12 mouse cellular contexts compared by ENCODE assay signal in genomic region chr1:179326262-179326964, GRCm38 (mm10).
DNase-seq lines count a peak whose midpoint lies in the region; ATAC-seq lines count a peak whose summit lies in the region.
"Had no signal": no experiment of that assay in that cellular context is flagged by ENCODE, and none has a peak within 500 bp of the region (broad histone marks: within the 10 kb centered on the region; RNA-seq: fewer than 3 reads in every experiment).

No protein-coding gene starts in this region.

- H3K9ac ChIP-seq in forebrain, embryonic 12.5 days = no peak overlapping the region
- no peak overlapping the region for H3K9ac ChIP-seq in forebrain, embryonic 11.5 days (ENCODE audit: low read length)
- no peak overlapping the region for H3K9ac ChIP-seq in liver, embryonic 12.5 days
- H3K9ac ChIP-seq: embryonic facial prominence, embryonic 13.5 days; kidney, embryonic 15.5 days; liver, embryonic 14.5 days had no signal

- no peak overlapping the region for H3K4me2 ChIP-seq in forebrain, embryonic 12.5 days
- no peak overlapping the region for H3K4me2 ChIP-seq in forebrain, embryonic 11.5 days (ENCODE audit: low read depth, low read length, severe bottlenecking)
- H3K4me2 ChIP-seq in liver, embryonic 12.5 days = no peak overlapping the region
- H3K4me2 ChIP-seq: embryonic facial prominence, embryonic 13.5 days; kidney, embryonic 15.5 days had no signal

- H3K4me3 ChIP-seq in forebrain, embryonic 12.5 days (replicated peaks) = no peak overlapping the region
- H3K4me3 ChIP-seq in forebrain, embryonic 11.5 days (ENCODE audit: low read depth, low read length) = no peak overlapping the region
- no peak overlapping the region for H3K4me3 ChIP-seq in liver, embryonic 12.5 days
- H3K4me3 ChIP-seq: embryonic facial prominence, embryonic 13.5 days; kidney, embryonic 15.5 days had no signal

- H3K36me3 ChIP-seq in forebrain, embryonic 12.5 days (replicated peaks) = no peaks in the 10 kb centered on the region
- no peaks in the 10 kb centered on the region for H3K36me3 ChIP-seq in forebrain, embryonic 11.5 days (ENCODE audit: control insufficient read depth, insufficient read depth, low read length)
- H3K36me3 ChIP-seq in liver, embryonic 12.5 days = no peaks in the 10 kb centered on the region
- H3K36me3 ChIP-seq: embryonic facial prominence, embryonic 13.5 days; kidney, embryonic 15.5 days had no signal

- H3K9me3 ChIP-seq in forebrain, embryonic 12.5 days = no peaks in the 10 kb centered on the region
- H3K9me3 ChIP-seq in forebrain, embryonic 11.5 days (ENCODE audit: control insufficient read depth, low read length) = no peaks in the 10 kb centered on the region
- H3K9me3 ChIP-seq in liver, embryonic 12.5 days (replicated peaks) = no peaks in the 10 kb centered on the region
- H3K9me3 ChIP-seq: embryonic facial prominence, embryonic 13.5 days; kidney, embryonic 15.5 days had no signal

- peaks cover 12% of the 10 kb centered on the region for H3K4me1 ChIP-seq in forebrain, embryonic 12.5 days
- H3K4me1 ChIP-seq in forebrain, embryonic 11.5 days (replicated peaks; ENCODE audit: control insufficient read depth, insufficient read depth, low read length) = no peaks in the 10 kb centered on the region
- H3K4me1 ChIP-seq in liver, embryonic 12.5 days = no peaks in the 10 kb centered on the region
- H3K4me1 ChIP-seq: embryonic facial prominence, embryonic 13.5 days had no signal

- 84% methylated on average over 9 of the region's 9 CpGs for WGBS in forebrain, embryonic 12.5 days
- WGBS in forebrain, embryonic 11.5 days = 90% methylated on average over 9 of the region's 9 CpGs
- 75% methylated on average over 9 of the region's 9 CpGs for WGBS in liver, embryonic 12.5 days (ENCODE audit: insufficient replicate concordance)

- H3K27ac ChIP-seq in forebrain, embryonic 12.5 days = no peak overlapping the region
- no peak overlapping the region for H3K27ac ChIP-seq in forebrain, embryonic 11.5 days (ENCODE audit: low read depth, low read length)
- no peak overlapping the region for H3K27ac ChIP-seq in liver, embryonic 12.5 days
- H3K27ac ChIP-seq: embryonic facial prominence, embryonic 13.5 days; kidney, embryonic 15.5 days; liver, embryonic 14.5 days had no signal

- H3K27me3 ChIP-seq in forebrain, embryonic 12.5 days = no peaks in the 10 kb centered on the region
- H3K27me3 ChIP-seq in forebrain, embryonic 11.5 days (ENCODE audit: control insufficient read depth, insufficient read depth, low read length) = no peaks in the 10 kb centered on the region
- H3K27me3 ChIP-seq in liver, embryonic 12.5 days (replicated peaks) = no peaks in the 10 kb centered on the region
- H3K27me3 ChIP-seq: embryonic facial prominence, embryonic 13.5 days; kidney, embryonic 15.5 days had no signal

- peak; percentile 77 for ATAC-seq in forebrain, embryonic 12.5 days (ENCODE audit: low FRiP score)
- ATAC-seq in forebrain, embryonic 11.5 days (replicated peaks; ENCODE audit: low FRiP score) = no peak
- no peak for ATAC-seq in liver, embryonic 12.5 days

- no peak for DNase-seq in forebrain, embryonic 11.5 days (ENCODE audit: low spot score)
- DNase-seq in frontal cortex, postnatal 36 days (ENCODE audit: low spot score in 2 of 2) = peak; percentile 31 to 45
- DNase-seq in layer of hippocampus, postnatal 36 days = peak; percentile 56 to 58
- peak; percentile 31 to 39 for DNase-seq in right cerebral cortex, adult 2 months (ENCODE audit: low spot score in 2 of 2)
- DNase-seq in spleen, postnatal 4 days (ENCODE audit: low spot score in 2 of 2) = no peak
- DNase-seq in cerebellum, postnatal 36 days = no peak
- DNase-seq: adrenal gland, adult 8-10 months had no signal

Comparison
In these comparisons a context has a peak if more than half of its experiments do, and no peak if none do; other contexts are left out.
1. DNase-seq: peak in frontal cortex, postnatal 36 days (2 of 2), layer of hippocampus, postnatal 36 days (2 of 2) and right cerebral cortex, adult 2 months (2 of 2); none in forebrain, embryonic 11.5 days (single experiment), spleen, postnatal 4 days (0 of 2) and cerebellum, postnatal 36 days (0 of 2).